Mouse (Mus musculus) intestine, postnatal 0 days (tissue): Measurements from ENCODE around the gene Slc25a51. TPM values are rescaled to one million over a fixed set of nuclear protein-coding genes. Genes with fewer than 3 reads are reported as not detected.

Experiments used
- ATAC-seq: fragments of 200-750 bp; cut with Nextera tagmentation; 2 replicates; pipeline ENCODE4 v1.8.0; 2017; ENCODE audit warnings: mild to moderate bottlenecking, moderate TSS enrichment, moderate library complexity
- H3K27ac ChIP-seq: fragments of 300-500 bp; sonication (generic); 2 replicates; pipeline ENCODE4 v1.5.1; 2014; ENCODE audit warnings: mild to moderate bottlenecking, low read depth, low read length, moderate library complexity
- H3K27me3 ChIP-seq: fragments of 300-500 bp; sonication (generic); replicated peaks from 2 replicates; pipeline ENCODE4 v1.6.1; 2014; ENCODE audit warnings: low read length, mixed read lengths; ENCODE audit not compliant: control insufficient read depth, insufficient read depth
- H3K36me3 ChIP-seq: fragments of 300-500 bp; sonication (generic); 2 replicates; pipeline ENCODE4 v1.6.1; 2014; ENCODE audit warnings: mild to moderate bottlenecking, moderate library complexity; ENCODE audit not compliant: control insufficient read depth, insufficient read depth
- H3K4me1 ChIP-seq: fragments of 300-500 bp; sonication (generic); replicated peaks from 2 replicates; pipeline ENCODE4 v1.6.1; 2014; ENCODE audit warnings: antibody characterized with exemption, low read length, mixed read lengths; ENCODE audit not compliant: control insufficient read depth, insufficient read depth
- H3K4me2 ChIP-seq: fragments of 300-500 bp; sonication (generic); replicated peaks from 2 replicates; pipeline ENCODE4 v1.6.1; 2014; ENCODE audit warnings: low read depth, mild to moderate bottlenecking, moderate library complexity
- H3K4me3 ChIP-seq: fragments of 300-500 bp; sonication (generic); 2 replicates; pipeline ENCODE4 v1.5.1; 2014; ENCODE audit warnings: low read depth, low read length
- H3K9ac ChIP-seq: fragments of 300-500 bp; sonication (generic); 2 replicates; pipeline ENCODE4 v1.6.1; 2014; ENCODE audit warnings: mild to moderate bottlenecking, low read depth, low read length
- H3K9me3 ChIP-seq: fragments of 300-500 bp; sonication (generic); 2 replicates; pipeline ENCODE4 v1.6.1; 2016; ENCODE audit warnings: mixed run types; ENCODE audit not compliant: control insufficient read depth
- CTCF ChIP-seq: sonication (generic); IDR thresholded peaks from 2 replicates; pipeline ENCODE4 v1.5.1; 2016; ENCODE audit warnings: low read depth, mild to moderate bottlenecking, control low read depth, antibody characterized with exemption, moderate library complexity
- WGBS: fragments of 180-500 bp; shearing (Covaris S2); extraction: QIAGEN DNeasy Blood & Tissue Kit; methylation state at CpG from one replicate; pipeline ENCODE4 v1.1.7; 2014; 5-methylcytosine and 5-hydroxymethylcytosine counted together
- polyA plus RNA-seq: library from polyadenylated mRNA; unstranded; fragments of >200 nt; fragmentation: Nextera tagmentation; extraction: Ambion mirVana; gene quantifications from 2 replicates; pipeline ENCODE4 v1.2.1, GENCODE M21; 2015

Gene Slc25a51
- polyA plus RNA-seq, 1 experiment from 2014 or later, result 40.9 TPM

DNA sequence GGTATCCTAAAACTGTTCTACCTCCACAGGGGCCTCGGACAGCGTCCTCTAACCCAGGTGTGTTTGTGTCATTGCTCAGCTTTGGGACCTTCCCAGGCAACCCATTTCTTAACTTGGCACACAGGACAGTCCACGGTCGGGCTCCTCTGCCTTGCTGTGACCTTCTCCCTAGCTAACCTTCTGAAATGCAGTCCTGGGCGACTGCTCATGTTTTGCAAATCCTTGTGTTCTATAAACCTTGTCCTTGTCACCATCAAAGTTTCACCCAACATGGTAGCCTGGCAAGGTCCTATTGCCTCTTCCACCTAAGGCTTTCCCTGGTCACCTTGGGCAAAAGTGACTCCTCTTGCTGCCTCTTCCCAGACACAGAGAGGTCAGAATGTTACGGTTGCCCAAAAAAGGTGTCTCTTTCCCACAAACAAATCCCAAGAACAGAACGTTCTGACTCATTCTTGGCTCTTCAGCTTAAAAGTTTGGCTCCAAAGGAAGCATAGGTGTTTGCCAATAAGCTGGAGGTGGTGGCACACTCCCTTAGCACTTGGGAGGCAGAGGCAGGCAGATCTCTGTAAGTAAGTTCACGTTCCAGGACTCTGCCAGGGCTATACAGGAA, 2.7 kb upstream of the Slc25a51 start:
- H3K4me1 ChIP-seq, result peaks cover 7% of the 10 kb centered on the region; the same call in 1 of the 2 replicates
- H3K27ac ChIP-seq, result no peak overlapping the region
- no peaks in the 10 kb centered on the region for H3K27me3 ChIP-seq
- no peak overlapping the region for H3K4me3 ChIP-seq
- no peak overlapping the region for H3K4me2 ChIP-seq
- 86% methylated on average over 8 of the region's 8 CpGs for WGBS
- H3K36me3 ChIP-seq, result no peaks in the 10 kb centered on the region
- ATAC-seq, result no peak
- H3K9me3 ChIP-seq, result no peaks in the 10 kb centered on the region
- no peak overlapping the region for H3K9ac ChIP-seq
- no peak for TF ChIP-seq CTCF

DNA sequence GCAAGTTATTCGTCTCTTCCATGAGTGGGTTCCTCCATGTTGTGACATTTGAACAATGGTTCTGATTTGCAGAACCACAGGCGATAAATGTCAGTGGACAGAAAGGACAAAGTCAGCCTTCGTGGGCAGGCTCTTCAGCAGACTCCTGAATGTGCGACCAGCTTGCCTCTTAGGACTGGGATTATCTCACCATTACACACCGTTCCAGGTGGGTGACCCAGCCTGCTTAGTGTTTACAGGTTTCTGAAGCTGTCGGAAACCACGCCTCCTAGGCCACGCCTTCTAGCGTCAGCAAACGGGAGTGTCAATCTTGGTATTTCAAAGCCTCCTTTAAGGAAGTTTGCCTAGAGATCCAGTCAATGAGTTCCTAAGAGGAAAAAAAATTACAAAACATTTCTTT, 704 bp upstream of the Slc25a51 start:
- under 1% methylated on average over 10 of the region's 10 CpGs for WGBS
- Histone ChIP-seq H3K27ac (peak overlapping the region; percentile 98), H3K4me3 (peak overlapping the region; percentile 95), H3K9ac (peak overlapping the region; percentile 98), H3K36me3 (peaks cover 4% of the 10 kb centered on the region; the same call in 1 of the 2 replicates), H3K4me2 (peak overlapping the region; percentile 64), H3K27me3 (no peaks in the 10 kb centered on the region), H3K9me3 (no peaks in the 10 kb centered on the region), H3K4me1 (peaks cover 8% of the 10 kb centered on the region; the same call in 1 of the 2 replicates)
- TF ChIP-seq CTCF, result peak; percentile 38
- ATAC-seq, result peak; percentile 54

DNA sequence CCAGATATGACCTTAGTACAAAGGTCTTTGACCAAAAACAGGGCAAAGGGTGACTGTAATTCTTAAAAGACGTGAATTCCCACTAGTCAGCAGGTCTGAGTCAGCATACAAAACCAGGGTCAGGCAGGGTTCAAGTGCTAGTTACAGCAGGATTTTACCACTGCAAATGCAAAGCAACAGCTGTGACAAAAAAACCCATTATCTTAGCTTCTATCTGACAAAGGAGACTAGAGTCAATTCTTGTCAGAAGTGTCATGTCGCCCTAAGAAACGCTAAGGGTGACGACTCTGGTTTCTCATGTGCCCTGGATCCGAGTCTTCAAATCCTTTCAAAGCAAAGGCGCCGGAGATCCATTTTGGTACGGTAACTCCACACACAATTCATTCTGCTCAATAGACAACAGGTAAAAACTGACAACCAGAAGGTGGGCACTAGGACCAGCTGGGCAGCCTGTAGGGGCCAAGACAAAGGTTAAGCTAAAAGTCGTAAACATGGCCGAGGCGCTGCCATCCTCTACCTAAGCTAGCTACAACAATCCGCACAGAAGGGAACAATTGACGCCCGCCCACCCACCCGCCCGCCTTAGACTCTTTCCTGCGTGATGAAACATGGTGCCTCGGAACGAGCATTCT, 747 bp downstream of the Slc25a51 start:
- Histone ChIP-seq H3K9me3 (no peaks in the 10 kb centered on the region), H3K4me3 (peak overlapping the region; percentile 95), H3K4me2 (peak overlapping the region; percentile 64), H3K27me3 (no peaks in the 10 kb centered on the region), H3K9ac (peak overlapping the region; percentile 98), H3K4me1 (peaks cover 8% of the 10 kb centered on the region; the same call in 1 of the 2 replicates), H3K36me3 (peaks cover 13% of the 10 kb centered on the region; the same call in 1 of the 2 replicates), H3K27ac (peak overlapping the region; percentile 98)
- ATAC-seq, result peak; percentile 7; the same call in 1 of the 2 replicates
- TF ChIP-seq CTCF, result no peak
- under 1% methylated on average over 19 of the region's 19 CpGs for WGBS

DNA sequence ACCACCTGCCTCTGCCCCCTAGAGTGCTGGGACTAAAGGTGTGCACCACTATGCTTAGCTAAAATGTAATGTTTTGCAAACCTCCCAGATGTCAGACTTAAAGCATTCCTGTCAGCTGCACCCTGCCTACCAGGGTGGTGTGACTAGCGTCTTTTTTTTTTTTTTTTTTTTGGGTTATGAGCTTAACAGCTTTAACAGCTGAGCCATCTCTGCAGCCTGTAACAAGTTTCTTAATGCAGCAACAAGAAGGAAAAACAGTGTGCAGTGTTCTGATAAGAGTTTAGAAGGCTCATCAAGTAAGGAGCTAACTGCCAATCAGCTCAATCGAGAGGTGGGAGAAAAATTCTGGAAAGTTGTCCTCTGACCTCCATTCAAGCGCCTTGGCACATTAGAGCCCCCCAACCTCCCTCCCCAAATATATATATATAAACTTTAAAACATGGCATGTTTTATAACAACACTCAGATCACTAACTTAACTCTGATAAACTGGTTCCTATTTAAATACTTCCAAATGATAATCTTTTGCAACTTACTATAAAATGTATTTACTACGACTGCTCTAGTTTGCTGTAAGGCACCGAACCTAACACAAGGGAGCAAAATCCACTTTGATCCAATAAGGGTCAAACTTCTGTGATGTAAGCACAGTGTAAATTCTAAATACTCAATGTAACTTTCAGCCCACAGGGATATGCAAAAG, 1.4 kb downstream of the Slc25a51 start:
- Histone ChIP-seq H3K4me1 (peaks cover 8% of the 10 kb centered on the region; the same call in 1 of the 2 replicates), H3K4me2 (peak overlapping the region; percentile 64), H3K9me3 (no peaks in the 10 kb centered on the region), H3K9ac (peak overlapping the region; percentile 98; the same call in 1 of the 2 replicates), H3K27me3 (no peaks in the 10 kb centered on the region), H3K4me3 (peak overlapping the region; percentile 95), H3K36me3 (peaks cover 13% of the 10 kb centered on the region; the same call in 1 of the 2 replicates), H3K27ac (0 out of 2 replicates have a peak overlapping the region, but pooled peaks have one; percentile 11)
- TF ChIP-seq CTCF, result no peak
- WGBS, result 35% methylated on average over 5 of the region's 5 CpGs
- no peak for ATAC-seq

DNA sequence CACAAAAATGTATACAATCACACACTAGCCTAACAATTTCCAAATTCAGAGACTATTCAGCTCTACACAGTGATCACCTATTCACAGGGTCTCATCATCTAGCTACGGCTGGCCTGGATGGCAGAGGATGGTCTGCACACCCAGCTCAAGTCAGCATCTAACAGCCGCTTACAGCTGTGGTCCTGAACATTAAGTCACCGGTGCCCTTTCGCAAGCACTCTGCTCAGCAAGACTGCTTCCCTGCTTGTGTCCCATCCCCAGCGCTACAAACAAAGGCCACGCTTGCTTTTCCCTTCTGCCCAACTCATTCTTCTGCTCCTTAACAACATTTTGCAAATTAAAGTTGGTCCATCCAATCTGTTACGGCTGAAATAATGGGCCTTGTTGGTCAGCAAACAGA, 2.2 kb downstream of the Slc25a51 start:
- Histone ChIP-seq H3K9me3 (no peaks in the 10 kb centered on the region), H3K9ac (no peak overlapping the region), H3K36me3 (peaks cover 18% of the 10 kb centered on the region; the same call in 1 of the 2 replicates), H3K4me1 (peaks cover 8% of the 10 kb centered on the region; the same call in 1 of the 2 replicates), H3K27me3 (no peaks in the 10 kb centered on the region), H3K27ac (peak overlapping the region; percentile 11; the same call in 1 of the 2 replicates), H3K4me2 (0 out of 2 replicates have a peak overlapping the region, but pooled peaks have one; percentile 17), H3K4me3 (no peak overlapping the region)
- WGBS, result 71% methylated on average over 7 of the region's 7 CpGs
- no peak for ATAC-seq
- no peak for TF ChIP-seq CTCF

DNA sequence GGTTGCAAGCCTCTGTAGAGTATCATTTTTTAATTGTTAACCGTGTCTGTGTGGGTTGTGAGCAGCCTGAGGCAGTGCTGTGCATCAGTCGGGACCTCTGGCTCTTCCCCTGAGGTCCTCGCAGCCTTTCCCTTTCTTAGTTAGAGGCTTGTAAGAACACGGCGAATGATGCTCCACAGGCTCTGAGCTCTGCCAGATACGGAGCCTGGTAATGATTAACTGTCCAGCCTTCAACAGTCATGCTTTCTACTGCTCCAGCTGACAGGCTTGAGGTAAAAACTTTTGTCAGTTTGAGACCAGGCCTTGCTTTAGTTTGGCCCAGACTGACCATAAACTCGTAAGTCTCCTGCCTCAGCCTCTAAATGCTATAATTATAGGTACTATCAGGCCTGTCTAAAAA, 3.3 kb downstream of the Slc25a51 start:
- Histone ChIP-seq H3K27ac (peak overlapping the region; percentile 11; the same call in 1 of the 2 replicates), H3K9ac (no peak overlapping the region), H3K36me3 (peaks cover 26% of the 10 kb centered on the region; the same call in 1 of the 2 replicates), H3K4me2 (no peak overlapping the region), H3K4me1 (peaks cover 8% of the 10 kb centered on the region; the same call in 1 of the 2 replicates), H3K27me3 (no peaks in the 10 kb centered on the region), H3K4me3 (no peak overlapping the region), H3K9me3 (no peaks in the 10 kb centered on the region)
- no peak for TF ChIP-seq CTCF
- WGBS, result 30% methylated on average over 7 of the region's 7 CpGs
- ATAC-seq, result no peak
